Mouse (Mus musculus) lung, adult 2 months (tissue): ENCODE measurements around the gene Cpm. TPM values are rescaled to one million over a fixed set of nuclear protein-coding genes. Genes with fewer than 3 reads are reported as not detected.
"Not testable (repeated sequence)": the region's sequence is repeated elsewhere in the genome, so short reads cannot be mapped to it uniquely, and the experiment has no call there.

Experiments used
- DNase-seq: peaks from one replicate; pipeline ENCODE4 v3.0.0; 2022
- H3K4me1 ChIP-seq: fragments of 200-500 bp; 2 replicates; pipeline ENCODE4 v1.6.1; 2011; ENCODE audit warnings: low read length; ENCODE audit not compliant: control insufficient read depth, insufficient read depth
- H3K4me3 ChIP-seq: fragments of 200-500 bp; replicated peaks from 2 replicates; pipeline ENCODE3; 2011; ENCODE audit warnings: low read depth, mild to moderate bottlenecking, control low read depth, low read length; ENCODE audit errors: extremely low read depth
- CTCF ChIP-seq: fragments of 200-500 bp; IDR thresholded peaks from 2 replicates; pipeline ENCODE4 v1.5.1; 2011; ENCODE audit warnings: mild to moderate bottlenecking, low read length, control low read depth; ENCODE audit not compliant: insufficient read depth
- POLR2A ChIP-seq: fragments of 200-500 bp; IDR thresholded peaks from 2 replicates; pipeline ENCODE4 v1.6.1; 2011; ENCODE audit warnings: low read depth, mild to moderate bottlenecking, control low read depth, low read length, borderline replicate concordance; ENCODE audit errors: extremely low read depth
- WGBS: fragments of 180-500 bp; shearing (Covaris S2); methylation state at CpG from one replicate; pipeline ENCODE4 v1.1.7; 2018; 5-methylcytosine and 5-hydroxymethylcytosine counted together
- polyA plus RNA-seq: library from polyadenylated mRNA; depleted of rRNA; stranded (reverse); fragments of >200 nt; gene quantifications from 2 replicates; pipeline ENCODE4 v1.2.3, GENCODE M21; 2012; rRNA removed

Gene Cpm
- polyA plus RNA-seq, 1 experiment, result 117 TPM

DNA sequence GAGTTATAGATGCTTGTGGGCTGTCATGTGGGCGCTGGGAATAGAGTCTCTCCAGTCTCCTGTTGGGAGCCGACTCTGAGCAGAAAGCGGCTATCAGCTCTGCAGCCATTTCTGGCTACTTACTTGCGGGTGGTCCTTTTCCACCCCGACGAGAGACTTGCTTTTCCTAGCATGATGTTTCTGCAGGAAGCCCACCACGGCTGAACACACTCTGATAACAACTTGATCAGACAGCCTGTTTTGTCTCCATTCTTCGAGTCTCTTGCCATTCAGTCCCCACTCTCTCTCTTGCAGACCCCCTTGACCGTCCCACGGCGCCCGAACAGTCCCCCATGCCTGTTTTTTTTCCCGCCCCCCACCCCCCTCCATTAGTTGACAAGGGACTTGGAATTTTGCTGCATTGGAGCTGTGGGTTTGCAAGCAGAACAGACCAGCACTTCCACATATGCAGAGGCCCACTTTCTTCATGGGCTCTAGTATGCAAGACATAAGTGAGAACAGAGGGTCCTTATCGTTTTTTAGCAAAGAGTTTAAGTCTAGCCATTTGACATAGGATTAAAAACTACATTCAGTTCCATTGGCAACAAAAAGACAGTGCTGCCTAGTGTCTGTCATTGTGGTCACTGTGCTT, 103.8 kb downstream of the Cpm start:
- DNase-seq, result no peak
- Histone ChIP-seq H3K4me1 (no peaks in the 10 kb centered on the region; the same call in 1 of the 2 replicates), H3K4me3 (no peak overlapping the region)
- 80% methylated on average over 14 of the region's 14 CpGs for WGBS
- no peak for TF ChIP-seq POLR2A
- no peak for TF ChIP-seq CTCF

DNA sequence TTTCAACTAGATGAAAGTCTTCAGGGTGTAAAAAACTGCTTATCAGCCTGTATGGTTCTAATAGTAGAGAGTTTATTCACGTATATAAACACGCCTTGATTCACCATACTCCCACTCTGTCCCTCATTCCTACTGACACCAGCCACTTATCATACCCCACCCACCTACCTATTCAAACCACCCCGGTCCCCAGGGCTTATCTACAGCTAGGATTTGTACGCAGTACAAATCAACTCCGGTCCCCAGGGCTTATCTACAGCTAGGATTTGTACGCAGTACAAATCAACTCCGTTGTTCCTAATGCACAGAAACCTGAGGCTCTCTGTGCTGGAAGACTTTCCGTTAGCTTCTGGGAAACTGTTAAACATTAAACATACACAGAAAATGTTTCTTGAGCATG, 104.3 kb downstream of the Cpm start:
- not testable (repeated sequence) for DNase-seq, H3K4me3 ChIP-seq, H3K4me1 ChIP-seq
- 64% methylated on average over 8 of the region's 8 CpGs for WGBS

GRCm38 (mm10) chr10:117734104-117734852, 105.0 kb downstream of the Cpm start:
- WGBS, result 53% methylated on average over 10 of the region's 10 CpGs
- H3K4me3 ChIP-seq, H3K4me1 ChIP-seq, DNase-seq: not testable (repeated sequence)

DNA sequence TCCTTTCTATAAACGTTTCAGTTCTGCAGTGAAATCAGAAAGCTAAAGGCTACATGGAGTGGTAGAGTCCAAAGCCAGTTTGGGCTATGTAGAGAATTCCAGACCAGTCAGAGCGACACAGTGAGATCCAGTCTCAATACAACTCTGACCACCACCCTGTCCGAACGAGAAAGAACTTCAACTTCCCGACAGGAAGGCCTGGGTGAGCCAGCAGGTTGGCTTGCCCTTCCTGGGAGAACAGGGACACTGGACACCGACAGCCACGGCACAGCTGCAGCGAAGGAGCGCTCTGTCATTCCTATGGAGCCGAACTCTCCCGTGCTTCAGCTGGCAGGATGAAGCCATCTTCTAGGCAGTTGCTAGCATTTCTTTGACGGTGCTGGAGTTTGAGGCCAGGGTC, 106.1 kb downstream of the Cpm start:
- DNase-seq, H3K4me1 ChIP-seq: not testable (repeated sequence)

DNA sequence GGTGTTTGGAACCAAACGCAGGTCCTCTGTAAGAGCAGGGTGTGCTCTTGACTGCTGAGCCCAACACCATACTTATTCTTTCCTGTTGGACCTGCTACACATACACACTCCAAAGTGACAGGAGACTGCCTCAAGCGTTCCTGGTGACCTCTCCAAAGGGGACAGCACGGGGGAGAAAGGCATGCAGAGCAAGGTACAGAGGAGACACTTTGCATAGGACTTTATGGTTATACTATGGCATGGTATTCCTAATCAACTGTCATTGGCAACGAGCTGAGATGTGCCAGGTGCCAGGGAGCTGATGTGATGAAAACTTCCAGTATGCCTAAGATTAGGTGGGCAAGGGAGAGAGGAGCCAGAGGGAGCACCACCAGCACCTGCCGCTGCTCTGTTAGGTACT, 107.3 kb downstream of the Cpm start:
- no peak for DNase-seq
- H3K4me1 ChIP-seq, result no peaks in the 10 kb centered on the region
- no peak overlapping the region for H3K4me3 ChIP-seq
- 81% methylated on average over 5 of the region's 5 CpGs for WGBS
- TF ChIP-seq POLR2A, result no peak
- no peak for TF ChIP-seq CTCF

More for the DNA sequence above, 106.1 kb downstream of the Cpm start:
- not testable (repeated sequence) for H3K4me3 ChIP-seq
- 90% methylated on average over 12 of the region's 12 CpGs for WGBS

Other genes with a start within 250 kb of the Cpm start
- 51.7 and 57.9 TPM in 2 replicates for gene Cpsf6, start 249.5 kb upstream of the Cpm start, polyA plus RNA-seq
- gene Mdm2, start 81.3 kb downstream of the Cpm start, polyA plus RNA-seq, result 39.0 and 39.7 TPM in 2 replicates
- gene Slc35e3, start 116.9 kb downstream of the Cpm start, polyA plus RNA-seq, result 15.8 and 19.1 TPM in 2 replicates
- gene Nup107, start 163.2 kb downstream of the Cpm start, polyA plus RNA-seq, result 4.5 and 8.0 TPM in 2 replicates
- gene Rap1b, start 216.5 kb downstream of the Cpm start, polyA plus RNA-seq, result 57.1 and 71.7 TPM in 2 replicates